Mouse (Mus musculus) granulocyte monocyte progenitor cell, adult 5-6 weeks (primary cell): ENCODE results near the gene Tlr5. TPM values are rescaled to one million over a fixed set of nuclear protein-coding genes. Genes with fewer than 3 reads are reported as not detected.
A peak's percentile ranks its signal among the peaks of the same experiment; 100 is the strongest.

Source experiments
- ATAC-seq: replicated peaks from 2 replicates; pipeline ENCODE4 v1.8.0; 2016; ENCODE audit warnings: mild to moderate bottlenecking, moderate TSS enrichment, inconsistent platforms; ENCODE audit not compliant: poor library complexity, severe bottlenecking
- total RNA-seq, 2 experiments: library from RNA; stranded (forward) in 1 of 2; stranded (reverse) in 1 of 2; fragments of 200-712, 200-1000 nt in 1 of 2; fragments of >200 nt in 1 of 2; fragmentation: Nextera tagmentation in 1 of 2; gene quantifications; 2 replicates each; pipeline ENCODE4 v1.2.3; 2014 to 2017

Tlr5 gene
- total RNA-seq, 2 experiments from 2014 or later, result 0.82 to 1.5 TPM

DNA sequence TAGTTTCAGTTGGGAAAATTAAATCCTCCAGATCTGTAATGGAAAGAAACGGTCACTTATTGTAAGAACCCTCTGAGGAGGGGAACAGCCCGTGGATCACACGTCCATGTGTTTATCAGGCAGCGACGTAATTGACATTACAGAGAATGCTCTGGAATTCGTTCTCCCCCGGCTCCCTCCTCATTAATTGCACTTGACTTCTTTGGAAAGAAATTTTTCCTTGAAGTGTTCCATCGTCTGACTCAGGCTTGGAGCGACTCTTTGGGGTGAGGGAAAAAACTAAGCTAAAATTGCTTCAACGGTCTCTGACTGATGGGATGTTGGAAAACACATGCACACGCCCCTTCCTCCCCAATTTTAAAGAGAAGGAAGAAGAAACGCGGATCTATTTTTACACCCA lies 31.7 kb downstream of the Tlr5 start:
- ATAC-seq, result no peak

DNA sequence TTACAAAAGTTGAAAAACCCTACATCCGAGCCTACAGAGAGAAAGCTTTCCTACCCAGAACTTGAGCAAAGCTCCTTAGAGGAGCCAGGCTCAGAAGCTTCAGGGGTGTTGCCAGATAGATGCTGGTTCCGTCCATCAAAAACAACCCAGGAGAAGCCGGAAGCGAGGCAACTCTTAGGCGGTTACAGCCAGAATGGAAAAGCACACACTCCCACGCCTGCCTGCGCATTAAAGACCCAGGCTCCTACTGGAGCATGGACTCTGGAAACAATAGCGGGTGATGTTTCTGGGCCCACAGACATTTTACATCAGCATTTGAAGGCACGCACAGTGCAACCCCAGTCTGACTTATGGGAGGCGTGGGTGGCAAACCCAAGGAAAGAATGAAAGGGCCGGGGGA lies 32.2 kb downstream of the Tlr5 start:
- no peak for ATAC-seq

DNA sequence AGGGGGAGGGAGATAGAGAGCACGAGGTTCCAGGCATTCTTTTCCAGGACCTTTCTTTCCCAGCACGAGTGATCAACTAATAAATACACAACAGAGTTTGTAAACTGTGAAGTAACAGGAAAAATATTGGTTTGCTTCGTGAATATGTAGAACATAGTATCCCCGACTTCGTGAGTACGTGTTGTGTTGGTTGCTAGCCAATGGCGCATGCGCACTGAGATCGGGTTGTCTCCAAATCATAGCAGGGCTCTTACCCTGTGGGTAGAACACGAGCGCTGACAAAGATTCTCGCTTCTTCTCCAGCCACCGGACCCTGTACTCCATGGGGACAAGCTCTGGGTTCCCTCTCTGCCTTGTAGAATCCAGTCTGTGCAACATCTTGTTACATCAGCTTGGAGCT lies 33.2 kb downstream of the Tlr5 start:
- ATAC-seq, result no peak

DNA sequence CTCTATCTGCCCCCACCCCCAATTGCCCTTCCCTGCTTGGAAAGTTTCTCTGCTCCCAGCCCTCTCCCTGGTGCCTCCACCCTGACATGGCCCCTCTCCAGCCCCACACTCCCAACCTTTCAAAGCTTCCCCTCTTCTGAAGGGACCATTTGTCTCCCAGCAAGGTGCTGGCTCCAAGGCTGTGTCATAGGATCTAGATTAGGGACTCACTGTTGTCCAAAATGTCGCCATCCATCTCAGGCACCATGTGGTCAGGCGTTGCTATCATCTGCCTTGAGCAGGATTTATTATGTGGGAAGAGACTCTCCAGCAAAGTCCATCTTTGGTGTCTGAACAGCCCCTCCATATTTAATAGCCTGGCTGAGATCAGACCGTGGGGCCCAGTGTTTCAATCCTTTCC lies 34.1 kb downstream of the Tlr5 start:
- no peak for ATAC-seq

DNA sequence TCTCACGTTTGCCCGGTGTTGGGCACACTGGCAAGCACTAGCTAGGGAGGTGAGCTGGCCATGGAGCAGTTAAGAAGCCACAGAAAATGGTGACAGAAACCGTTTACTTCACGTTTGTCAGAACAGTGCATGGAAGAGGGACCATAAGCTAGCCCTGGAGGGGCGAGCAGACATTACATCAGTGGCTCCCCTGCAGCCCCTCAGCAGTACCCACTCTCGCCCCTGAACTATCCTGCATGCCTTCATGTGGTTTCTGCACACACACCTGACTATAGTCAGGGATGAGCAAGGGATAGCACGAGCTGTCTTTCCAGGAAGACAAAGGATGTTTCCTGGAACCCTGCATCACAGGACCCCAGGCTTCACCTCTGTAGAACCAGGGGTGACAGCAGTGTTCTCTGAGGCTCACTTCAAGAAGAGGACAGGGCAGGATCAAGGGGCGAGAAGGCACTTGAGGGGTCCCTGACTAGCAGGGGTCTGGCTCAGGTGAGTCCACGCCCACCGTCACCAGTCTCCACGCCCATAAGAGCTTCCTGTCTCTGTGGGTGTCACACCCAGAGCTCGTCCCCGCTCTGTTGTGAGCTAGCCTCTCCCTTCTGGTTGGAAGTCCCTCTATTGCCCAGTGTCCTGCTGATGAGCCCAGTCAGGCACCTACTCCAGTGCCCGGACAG lies 35.6 kb downstream of the Tlr5 start:
- no peak for ATAC-seq

DNA sequence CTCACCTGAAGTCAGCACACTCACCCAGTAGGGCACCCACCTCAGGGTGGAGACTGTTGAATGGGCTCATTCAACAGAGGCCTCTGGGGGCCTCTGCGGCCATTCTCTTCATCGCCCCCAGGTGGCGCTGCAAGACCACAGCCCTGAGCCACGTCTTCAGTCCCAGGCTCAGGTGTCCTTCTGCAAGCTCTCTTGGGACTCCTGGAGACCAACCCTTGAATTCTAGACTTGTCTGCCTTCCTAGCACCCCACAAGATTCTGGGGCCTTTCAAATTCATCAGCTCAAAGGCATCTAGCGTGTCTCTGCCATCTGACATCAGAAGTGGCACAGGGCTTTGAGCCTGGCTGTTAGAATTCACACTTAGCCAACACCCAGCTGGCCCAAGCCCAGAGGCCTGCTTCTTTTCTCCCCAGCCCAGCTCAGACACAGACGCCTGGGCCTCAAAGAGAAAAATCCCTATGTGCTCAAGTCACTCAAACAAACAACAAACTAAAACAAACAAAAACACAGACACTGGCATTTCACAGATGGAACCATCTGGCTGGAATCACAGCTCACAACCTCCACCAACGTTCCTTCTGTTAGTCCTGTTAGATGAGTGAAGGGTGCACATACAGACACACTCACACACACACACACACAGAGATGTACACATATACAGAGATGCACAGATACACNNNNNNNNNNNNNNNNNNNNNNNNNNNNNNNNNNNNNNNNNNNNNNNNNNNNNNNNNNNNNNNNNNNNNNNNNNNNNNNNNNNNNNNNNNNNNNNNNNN lies 36.6 kb downstream of the Tlr5 start:
- peak; percentile 97 for ATAC-seq

Other genes starting within 250 kb of the Tlr5 start
- not detected in 2 replicates for gene Ccdc185, start 205.6 kb upstream of the Tlr5 start, total RNA-seq (2014; fragmentation: Nextera tagmentation)
- not detected in 2 replicates for gene Ccdc185, start 205.6 kb upstream of the Tlr5 start, total RNA-seq (2017)
- not detected in 2 replicates for gene Susd4, start 190.9 kb upstream of the Tlr5 start, total RNA-seq (2014; fragmentation: Nextera tagmentation)
- not detected in 2 replicates for gene Susd4, start 190.9 kb upstream of the Tlr5 start, total RNA-seq (2017)